11 mouse cellular contexts compared by ENCODE assay signal in genomic region chr11:55041348-55041747, GRCm38 (mm10). TPM values are rescaled to one million over a fixed set of nuclear protein-coding genes. Genes with fewer than 3 reads are reported as not detected.
DNase-seq lines count a peak whose midpoint lies in the region; ATAC-seq and TF ChIP-seq lines count a peak whose summit lies in the region.
"Had no signal": no experiment of that assay in that cellular context is flagged by ENCODE, and none has a peak within 500 bp of the region (broad histone marks: within the 10 kb centered on the region; RNA-seq: fewer than 3 reads in every experiment).

No protein-coding gene starts in this region.

- no peaks in the 10 kb centered on the region for H3K27me3 ChIP-seq in hindbrain, embryonic 11.5 days (ENCODE audit: control insufficient read depth, insufficient read depth, low read length)
- H3K27me3 ChIP-seq in hindbrain, embryonic 16.5 days (replicated peaks; ENCODE audit: control insufficient read depth, insufficient read depth, low read length) = no peaks in the 10 kb centered on the region
- no peaks in the 10 kb centered on the region for H3K27me3 ChIP-seq in lung, embryonic 14.5 days (ENCODE audit: insufficient read depth, low read length)
- H3K27me3 ChIP-seq in small intestine, adult 2 months (ENCODE audit: control insufficient read depth, insufficient read depth, low read length) = no peaks in the 10 kb centered on the region
- H3K27me3 ChIP-seq in forebrain, embryonic 10.5 days (ENCODE audit: poor library complexity, severe bottlenecking) = no peaks in the 10 kb centered on the region
- H3K27me3 ChIP-seq: neural tube, embryonic 12.5 days had no signal

- H3K9ac ChIP-seq in hindbrain, embryonic 11.5 days (ENCODE audit: low read depth, low read length) = no peak overlapping the region
- no peak overlapping the region for H3K9ac ChIP-seq in hindbrain, embryonic 16.5 days (ENCODE audit: low read depth, low read length)
- H3K9ac ChIP-seq in lung, embryonic 14.5 days = no peak overlapping the region
- H3K9ac ChIP-seq: neural tube, embryonic 12.5 days had no signal

- no peak for TF ChIP-seq POLR2A in small intestine, adult 2 months (IDR thresholded peaks at IDR 0.05; ENCODE audit: low read depth, low read length)

- H3K4me3 ChIP-seq in hindbrain, embryonic 11.5 days (ENCODE audit: low read depth, low read length) = no peak overlapping the region
- H3K4me3 ChIP-seq in hindbrain, embryonic 16.5 days (ENCODE audit: low read length) = no peak overlapping the region
- no peak overlapping the region for H3K4me3 ChIP-seq in lung, embryonic 14.5 days (ENCODE audit: low read depth, low read length)
- H3K4me3 ChIP-seq in small intestine, adult 2 months (ENCODE audit: low read depth, low read length) = no peak overlapping the region
- H3K4me3 ChIP-seq in forebrain, embryonic 10.5 days = no peak overlapping the region
- H3K4me3 ChIP-seq: hindbrain, embryonic 10.5 days; neural tube, embryonic 12.5 days had no signal

- no peaks in the 10 kb centered on the region for H3K4me1 ChIP-seq in hindbrain, embryonic 11.5 days (replicated peaks; ENCODE audit: control insufficient read depth, insufficient read depth, low read length)
- H3K4me1 ChIP-seq in hindbrain, embryonic 16.5 days (ENCODE audit: control insufficient read depth, insufficient read depth, low read depth, low read length) = no peaks in the 10 kb centered on the region
- no peaks in the 10 kb centered on the region for H3K4me1 ChIP-seq in lung, embryonic 14.5 days (ENCODE audit: insufficient read depth)
- H3K4me1 ChIP-seq in small intestine, adult 2 months (ENCODE audit: control insufficient read depth, insufficient read depth, insufficient read length, low read length) = no peaks in the 10 kb centered on the region
- H3K4me1 ChIP-seq in forebrain, embryonic 10.5 days = peaks cover 5% of the 10 kb centered on the region; the same call in 1 of the 2 replicates
- H3K4me1 ChIP-seq: neural tube, embryonic 12.5 days had no signal

- ATAC-seq in hindbrain, embryonic 11.5 days (ENCODE audit: low FRiP score) = no peak
- ATAC-seq in hindbrain, embryonic 16.5 days = no peak
- ATAC-seq in lung, embryonic 14.5 days (ENCODE audit: insufficient read depth) = no peak
- ATAC-seq in megakaryocyte progenitor cell, adult 5-6 weeks (replicated peaks; ENCODE audit: poor library complexity) = no peak

- H3K36me3 ChIP-seq in hindbrain, embryonic 11.5 days (ENCODE audit: control insufficient read depth, insufficient read depth, low read length) = no peaks in the 10 kb centered on the region
- H3K36me3 ChIP-seq in hindbrain, embryonic 16.5 days (ENCODE audit: control insufficient read depth, insufficient read depth, low read length) = no peaks in the 10 kb centered on the region
- H3K36me3 ChIP-seq in lung, embryonic 14.5 days (ENCODE audit: insufficient read depth) = no peaks in the 10 kb centered on the region
- no peaks in the 10 kb centered on the region for H3K36me3 ChIP-seq in small intestine, adult 2 months (ENCODE audit: control insufficient read depth, insufficient read depth, low read length)
- no peaks in the 10 kb centered on the region for H3K36me3 ChIP-seq in forebrain, embryonic 10.5 days (replicated peaks)
- H3K36me3 ChIP-seq: hindbrain, embryonic 10.5 days; neural tube, embryonic 12.5 days had no signal

- TF ChIP-seq CTCF in lung, embryonic 14.5 days (IDR thresholded peaks at IDR 0.05; ENCODE audit: low read depth) = peak; percentile 61
- TF ChIP-seq CTCF in small intestine, adult 2 months (IDR thresholded peaks at IDR 0.05; ENCODE audit: extremely low read depth, insufficient read length, insufficient replicate concordance, low read depth, low read length) = peak; percentile 42; the same call in 1 of the 2 replicates

- no peaks in the 10 kb centered on the region for H3K9me3 ChIP-seq in hindbrain, embryonic 11.5 days (ENCODE audit: control insufficient read depth, low read length)
- no peaks in the 10 kb centered on the region for H3K9me3 ChIP-seq in hindbrain, embryonic 16.5 days (ENCODE audit: control insufficient read depth, low read length)
- H3K9me3 ChIP-seq in lung, embryonic 14.5 days (ENCODE audit: low read depth, low read length) = no peaks in the 10 kb centered on the region
- no peaks in the 10 kb centered on the region for H3K9me3 ChIP-seq in forebrain, embryonic 10.5 days
- H3K9me3 ChIP-seq: hindbrain, embryonic 10.5 days had no signal

- WGBS in hindbrain, embryonic 11.5 days = 77% methylated on average over 4 of the region's 4 CpGs
- 78% methylated on average over 4 of the region's 4 CpGs for WGBS in hindbrain, embryonic 16.5 days
- 80% methylated on average over 4 of the region's 4 CpGs for WGBS in lung, embryonic 14.5 days
- WGBS in small intestine, adult 2 months = 88% methylated on average over 4 of the region's 4 CpGs
- 82% methylated on average over 4 of the region's 4 CpGs for WGBS in forebrain, embryonic 10.5 days

- peak; percentile 16 for DNase-seq in hindbrain, embryonic 11.5 days (ENCODE audit: low spot score)
- no peak for DNase-seq in lung, embryonic 14.5 days
- no peak for DNase-seq in lung, postnatal 25 days (ENCODE audit: low spot score)
- DNase-seq in ES-CJ7 (ENCODE audit: low read depth, low spot score) = peak; percentile 73
- no peak for DNase-seq in forebrain, embryonic 10.5 days (ENCODE audit: extremely low spot score, low spot score)
- DNase-seq: gastrocnemius, postnatal 14 days had no signal

- no peak overlapping the region for H3K4me2 ChIP-seq in hindbrain, embryonic 11.5 days (replicated peaks; ENCODE audit: low read depth, low read length)
- H3K4me2 ChIP-seq in hindbrain, embryonic 16.5 days (ENCODE audit: low read length) = no peak overlapping the region
- H3K4me2 ChIP-seq in lung, embryonic 14.5 days = no peak overlapping the region
- H3K4me2 ChIP-seq: neural tube, embryonic 12.5 days had no signal

- no peak overlapping the region for H3K27ac ChIP-seq in hindbrain, embryonic 11.5 days (ENCODE audit: low read depth, low read length)
- no peak overlapping the region for H3K27ac ChIP-seq in hindbrain, embryonic 16.5 days (ENCODE audit: low read depth, low read length)
- no peak overlapping the region for H3K27ac ChIP-seq in lung, embryonic 14.5 days (ENCODE audit: low read depth)
- no peak overlapping the region for H3K27ac ChIP-seq in small intestine, adult 2 months (ENCODE audit: insufficient read depth, low read depth, low read length)
- no peak overlapping the region for H3K27ac ChIP-seq in forebrain, embryonic 10.5 days
- H3K27ac ChIP-seq: hindbrain, embryonic 10.5 days; neural tube, embryonic 12.5 days had no signal

RNA-seq across cellular contexts. Expression of gene Anxa6, which starts 8.1 kb away (rescaled TPM):
- polyA plus RNA-seq in hindbrain, embryonic 11.5 days (2014; fragmentation: Nextera tagmentation; extraction: Ambion mirVana) = 90.2 and 91.6 TPM in 2 replicates
- polyA plus RNA-seq in hindbrain, embryonic 16.5 days (2015; fragmentation: Nextera tagmentation; extraction: Ambion mirVana) = 72.4 and 84.0 TPM in 2 replicates
- polyA plus RNA-seq in lung, embryonic 14.5 days (2014; fragmentation: Nextera tagmentation; extraction: Ambion mirVana) = 406 and 411 TPM in 2 replicates
- 23.1 and 30.1 TPM in 2 replicates for polyA plus RNA-seq in small intestine, adult 2 months (2012; rRNA removed)
- 35.7 and 37.4 TPM in 2 replicates for total RNA-seq in megakaryocyte progenitor cell, adult 5-6 weeks (2015)
- 63.2 and 82.4 TPM in 2 replicates for total RNA-seq in megakaryocyte progenitor cell, adult 5-6 weeks (2017)
- polyA plus RNA-seq in forebrain, embryonic 10.5 days (2016; fragmentation: Nextera tagmentation; extraction: Ambion mirVana) = 35.4 and 38.9 TPM in 2 replicates

RNA-seq across cellular contexts. Expression of gene Ccdc69, which starts 36.6 kb away (rescaled TPM):
- 0.36 and 1.1 TPM in 2 replicates for polyA plus RNA-seq in hindbrain, embryonic 11.5 days (2014; fragmentation: Nextera tagmentation; extraction: Ambion mirVana)
- 0.50 and 1.00 TPM in 2 replicates for polyA plus RNA-seq in hindbrain, embryonic 16.5 days (2015; fragmentation: Nextera tagmentation; extraction: Ambion mirVana)
- polyA plus RNA-seq in lung, embryonic 14.5 days (2014; fragmentation: Nextera tagmentation; extraction: Ambion mirVana) = 1.9 and 2.4 TPM in 2 replicates
- polyA plus RNA-seq in small intestine, adult 2 months (2012; rRNA removed) = 1.1 and 1.7 TPM in 2 replicates
- 23.4 and 27.3 TPM in 2 replicates for total RNA-seq in megakaryocyte progenitor cell, adult 5-6 weeks (2015)
- 19.2 and 22.9 TPM in 2 replicates for total RNA-seq in megakaryocyte progenitor cell, adult 5-6 weeks (2017)
- polyA plus RNA-seq in forebrain, embryonic 10.5 days (2016; fragmentation: Nextera tagmentation; extraction: Ambion mirVana) = 0.25 and 0.73 TPM in 2 replicates

RNA-seq across cellular contexts. Expression of gene Gm2a, which starts 56.6 kb away (rescaled TPM):
- 14.1 and 15.6 TPM in 2 replicates for polyA plus RNA-seq in hindbrain, embryonic 11.5 days (2014; fragmentation: Nextera tagmentation; extraction: Ambion mirVana)
- 39.0 and 45.8 TPM in 2 replicates for polyA plus RNA-seq in hindbrain, embryonic 16.5 days (2015; fragmentation: Nextera tagmentation; extraction: Ambion mirVana)
- 15.4 and 18.4 TPM in 2 replicates for polyA plus RNA-seq in lung, embryonic 14.5 days (2014; fragmentation: Nextera tagmentation; extraction: Ambion mirVana)
- 16.6 and 24.2 TPM in 2 replicates for polyA plus RNA-seq in small intestine, adult 2 months (2012; rRNA removed)
- 89.0 and 92.0 TPM in 2 replicates for total RNA-seq in megakaryocyte progenitor cell, adult 5-6 weeks (2015)
- total RNA-seq in megakaryocyte progenitor cell, adult 5-6 weeks (2017) = 53.6 and 54.6 TPM in 2 replicates
- 7.2 and 7.8 TPM in 2 replicates for polyA plus RNA-seq in forebrain, embryonic 10.5 days (2016; fragmentation: Nextera tagmentation; extraction: Ambion mirVana)

Comparison
In these comparisons a context has a peak if more than half of its experiments do, and no peak if none do; other contexts are left out.
1. DNase-seq: peak in hindbrain, embryonic 11.5 days (single experiment) and ES-CJ7 (single experiment); none in lung, embryonic 14.5 days (single experiment), lung, postnatal 25 days (single experiment) and forebrain, embryonic 10.5 days (single experiment).